Mouse (Mus musculus) NIH3T3 (cell line): ENCODE measurements around the gene Tsnaxip1.
A peak's percentile ranks its signal among the peaks of the same experiment; 100 is the strongest.
"Not testable (repeated sequence)": the region's sequence is repeated elsewhere in the genome, so short reads cannot be mapped to it uniquely, and the experiment has no call there.

Source experiments
- DNase-seq: peaks from one replicate; pipeline ENCODE4 v3.0.0-alpha.2; 2012; ENCODE audit warnings: low read depth

Tsnaxip1 gene

GRCm38 (mm10) chr8:105819659-105820058 lies 7.9 kb upstream of the Tsnaxip1 start:
- DNase-seq = no peak

DNA sequence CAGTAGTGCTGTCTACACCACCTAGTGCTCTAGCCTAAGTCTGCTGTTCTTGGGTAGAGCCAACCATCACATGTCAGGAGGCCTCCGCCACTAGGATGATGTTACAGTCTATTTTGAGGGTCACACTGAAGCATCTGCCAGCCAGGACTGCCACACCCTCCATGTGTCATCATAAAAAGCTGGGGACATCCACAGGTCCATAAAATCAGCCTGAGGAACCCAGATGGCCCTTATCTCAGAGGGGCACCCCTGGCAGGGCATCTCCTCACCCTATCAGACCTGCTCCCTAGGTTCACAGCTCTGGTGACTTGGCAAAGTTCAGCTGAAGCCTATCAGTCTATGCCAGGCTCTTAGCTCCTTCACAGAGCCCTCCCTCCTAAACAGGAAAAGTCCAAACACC lies 6.6 kb upstream of the Tsnaxip1 start:
- DNase-seq = no peak

DNA sequence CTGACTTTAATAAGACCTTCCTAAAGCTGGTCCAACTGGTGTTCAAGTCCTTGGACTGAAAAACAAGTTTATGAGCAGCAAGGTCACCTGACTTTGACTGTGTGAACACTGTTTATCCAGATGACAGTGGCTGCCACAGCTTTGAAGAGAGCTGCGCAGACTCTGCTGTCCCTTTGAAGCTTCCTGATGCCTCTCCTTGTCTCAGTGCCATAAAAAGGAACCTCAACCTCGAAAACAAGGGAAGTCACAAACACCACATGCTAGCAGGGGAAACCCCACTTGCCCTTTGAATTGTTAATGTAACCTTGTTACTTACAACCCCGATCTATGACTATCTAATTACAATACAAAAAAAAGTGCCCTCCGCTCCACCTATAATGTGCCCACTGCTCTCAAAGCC lies 2.0 kb upstream of the Tsnaxip1 start:
- DNase-seq = no peak

DNA sequence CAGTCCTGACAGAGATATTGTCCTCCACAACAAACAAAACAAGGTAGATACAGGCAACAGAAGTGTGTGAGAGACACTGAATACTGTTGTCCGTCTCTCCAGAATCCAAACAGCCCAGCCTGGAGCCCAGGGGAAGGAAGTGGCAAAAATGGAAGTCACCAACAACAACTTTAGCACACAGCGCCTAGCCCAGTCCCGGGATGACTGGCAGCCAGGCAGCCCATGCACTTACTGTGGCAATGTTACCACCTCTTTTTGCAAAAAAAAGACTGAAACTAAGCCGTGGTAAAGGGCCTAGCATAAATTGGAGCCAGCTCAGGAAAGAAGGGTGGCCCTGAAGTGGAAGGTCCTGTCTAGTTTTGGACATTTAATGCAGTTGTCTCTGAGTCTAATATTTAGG lies 1.2 kb upstream of the Tsnaxip1 start:
- peak; percentile 16 for DNase-seq

- DNase-seq = not testable (repeated sequence)
These were observed 6.2 kb downstream of the Tsnaxip1 start for GRCm38 (mm10) chr8:105833740-105834139.

- DNase-seq = peak; percentile 90
These were observed 7.8 kb downstream of the Tsnaxip1 start for GRCm38 (mm10) chr8:105835318-105835717.

DNA sequence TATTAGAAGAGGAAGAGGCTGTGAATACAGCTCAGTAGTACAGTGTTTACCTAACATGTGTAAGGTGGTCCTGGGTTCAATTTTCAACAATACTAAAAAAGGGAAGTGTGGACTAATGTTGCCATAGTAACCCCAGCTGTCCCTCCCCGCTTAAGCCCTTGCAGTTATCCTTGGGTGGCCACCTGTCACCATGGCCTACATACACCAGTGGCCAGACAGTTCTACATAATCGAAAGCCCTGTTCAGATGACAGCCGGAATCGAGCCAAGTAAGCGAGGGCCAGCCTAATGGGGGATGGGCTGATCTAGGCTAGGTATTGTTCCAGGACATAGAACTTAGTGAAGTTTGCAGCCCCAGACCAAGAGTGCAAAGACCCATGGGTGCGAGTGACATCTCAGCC lies 9.5 kb downstream of the Tsnaxip1 start:
- no peak for DNase-seq

DNA sequence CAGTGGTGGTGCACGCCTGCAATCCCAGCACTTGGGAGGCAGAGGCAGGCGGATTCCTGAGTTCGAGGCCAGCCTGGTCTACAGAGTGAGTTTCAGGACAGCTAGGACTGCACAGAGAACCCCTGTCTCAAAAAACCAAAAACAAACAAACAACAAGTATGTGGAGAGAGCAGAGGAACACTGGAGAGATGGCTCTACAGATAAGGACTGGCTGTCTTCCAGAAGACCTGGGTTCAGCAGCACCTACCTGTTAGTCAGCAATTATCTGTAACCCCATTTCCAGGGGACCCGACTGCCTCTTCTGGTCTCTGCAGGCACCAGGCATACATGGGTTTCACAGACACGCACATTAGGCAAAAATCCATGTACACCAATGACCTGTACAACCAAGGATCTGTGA lies 11.7 kb downstream of the Tsnaxip1 start:
- no peak for DNase-seq

GRCm38 (mm10) chr8:105846678-105847077 lies 19.1 kb downstream of the Tsnaxip1 start:
- no peak for DNase-seq

- DNase-seq = no peak
These were observed 22.5 kb downstream of the Tsnaxip1 start for GRCm38 (mm10) chr8:105850014-105850413.

DNA sequence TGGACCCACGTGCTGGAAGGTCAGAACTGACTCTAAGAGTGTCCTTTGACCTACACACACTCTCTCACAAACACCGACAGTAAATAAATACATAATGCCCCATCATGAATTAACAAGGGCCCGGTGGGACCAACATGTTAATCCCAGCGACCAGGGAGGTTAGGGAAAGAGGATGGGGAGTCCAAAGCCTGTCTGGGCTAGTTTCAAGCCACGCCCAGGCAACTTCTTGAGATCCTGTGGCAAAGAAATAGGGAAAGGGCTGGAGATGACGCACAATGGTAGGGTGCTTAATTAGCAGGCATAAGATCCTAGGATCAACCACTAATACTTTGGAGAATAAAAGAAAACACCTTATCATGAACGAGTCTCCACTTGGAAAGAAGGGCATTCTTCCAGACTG lies 23.1 kb downstream of the Tsnaxip1 start:
- DNase-seq = no peak

GRCm38 (mm10) chr8:105851651-105852143 lies 24.2 kb downstream of the Tsnaxip1 start:
- DNase-seq = peak; percentile 96

DNA sequence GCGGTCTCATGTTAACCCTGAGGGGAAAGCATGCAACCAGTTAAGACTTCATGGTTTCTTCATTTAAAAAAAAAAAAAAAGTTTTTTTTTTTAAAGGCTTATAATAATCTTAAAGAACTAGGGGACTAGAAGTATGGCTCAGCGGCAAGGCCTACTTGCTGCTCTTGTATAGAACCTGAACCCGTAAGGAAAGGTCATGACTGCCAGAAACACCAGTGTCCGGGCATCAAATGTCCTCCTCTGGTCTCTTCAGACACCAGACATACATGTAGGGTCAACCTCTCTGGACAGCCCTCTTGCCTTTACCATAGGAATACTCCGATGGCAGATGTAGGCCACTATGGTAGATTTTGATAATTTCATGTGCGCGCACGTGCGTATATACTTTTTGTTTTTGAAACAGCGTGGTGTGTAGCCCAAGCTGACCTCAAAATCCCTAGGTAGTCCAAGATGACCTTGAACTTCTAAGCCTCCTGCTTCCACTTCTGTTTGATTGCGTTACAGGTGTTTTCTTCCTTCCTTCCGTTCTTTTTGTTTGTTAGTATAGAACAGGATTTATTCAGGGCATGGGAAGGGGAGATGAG lies 24.7 kb downstream of the Tsnaxip1 start:
- no peak for DNase-seq

- DNase-seq = no peak
These were observed 25.6 kb downstream of the Tsnaxip1 start, which contains the start of gene Cenpt for GRCm38 (mm10) chr8:105853178-105853577. TSS of gene Cenpt (minus strand) at chr8:105853278.

DNA sequence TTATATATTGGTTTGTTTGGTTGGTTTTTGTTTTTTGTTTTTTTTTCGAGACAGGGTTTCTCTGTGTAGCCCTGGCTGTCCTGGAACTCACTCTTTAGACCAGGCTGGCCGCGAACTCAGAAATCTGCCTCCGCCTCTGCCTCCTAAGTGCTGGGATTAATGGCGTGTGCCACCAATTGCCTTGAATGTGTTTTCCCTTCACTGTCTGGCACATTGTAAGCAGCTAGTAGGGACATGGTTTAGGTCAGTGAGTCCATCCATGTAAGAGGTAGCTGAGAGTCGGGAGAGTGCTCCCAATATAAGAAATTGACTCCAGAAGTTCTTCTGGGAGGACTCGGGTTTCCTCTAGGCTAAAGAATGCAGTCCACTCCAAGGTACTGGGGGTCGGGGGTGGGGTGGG lies 26.8 kb downstream of the Tsnaxip1 start:
- no peak for DNase-seq

GRCm38 (mm10) chr8:105854715-105855216 lies 27.2 kb downstream of the Tsnaxip1 start, which contains the start of gene Thap11:
TSS of gene Thap11 (plus strand) at chr8:105855132.
- peak; percentile 95 for DNase-seq

DNA sequence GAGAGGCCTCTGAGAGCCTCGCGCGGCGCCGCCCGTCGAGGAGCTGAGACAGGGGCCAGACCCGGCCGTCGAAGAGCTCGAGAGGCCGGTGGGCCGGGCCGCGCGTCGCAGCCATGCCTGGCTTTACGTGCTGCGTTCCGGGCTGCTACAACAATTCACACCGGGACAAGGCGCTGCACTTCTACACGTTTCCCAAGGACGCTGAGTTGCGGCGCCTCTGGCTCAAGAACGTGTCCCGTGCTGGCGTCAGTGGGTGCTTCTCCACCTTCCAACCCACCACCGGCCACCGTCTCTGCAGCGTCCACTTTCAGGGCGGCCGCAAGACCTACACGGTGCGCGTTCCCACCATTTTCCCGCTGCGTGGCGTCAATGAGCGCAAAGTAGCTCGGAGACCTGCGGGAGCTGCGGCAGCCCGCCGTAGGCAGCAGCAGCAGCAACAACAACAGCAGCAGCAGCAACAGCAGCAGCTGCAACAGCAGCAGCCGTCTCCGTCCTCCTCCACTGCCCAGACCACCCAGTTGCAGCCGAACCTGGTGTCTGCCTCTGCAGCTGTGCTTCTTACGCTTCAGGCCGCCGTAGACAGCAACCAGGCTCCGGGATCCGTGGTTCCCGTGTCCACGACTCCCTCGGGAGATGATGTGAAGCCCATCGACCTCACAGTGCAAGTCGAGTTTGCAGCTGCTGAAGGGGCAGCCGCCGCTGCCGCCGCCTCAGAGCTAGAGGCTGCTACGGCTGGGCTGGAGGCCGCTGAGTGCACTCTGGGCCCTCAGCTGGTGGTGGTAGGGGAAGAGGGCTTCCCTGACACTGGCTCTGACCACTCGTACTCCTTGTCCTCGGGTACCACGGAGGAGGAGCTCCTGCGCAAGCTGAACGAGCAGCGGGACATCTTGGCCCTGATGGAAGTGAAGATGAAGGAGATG lies 28.0 kb downstream of the Tsnaxip1 start:
- DNase-seq = peak; percentile 71

DNA sequence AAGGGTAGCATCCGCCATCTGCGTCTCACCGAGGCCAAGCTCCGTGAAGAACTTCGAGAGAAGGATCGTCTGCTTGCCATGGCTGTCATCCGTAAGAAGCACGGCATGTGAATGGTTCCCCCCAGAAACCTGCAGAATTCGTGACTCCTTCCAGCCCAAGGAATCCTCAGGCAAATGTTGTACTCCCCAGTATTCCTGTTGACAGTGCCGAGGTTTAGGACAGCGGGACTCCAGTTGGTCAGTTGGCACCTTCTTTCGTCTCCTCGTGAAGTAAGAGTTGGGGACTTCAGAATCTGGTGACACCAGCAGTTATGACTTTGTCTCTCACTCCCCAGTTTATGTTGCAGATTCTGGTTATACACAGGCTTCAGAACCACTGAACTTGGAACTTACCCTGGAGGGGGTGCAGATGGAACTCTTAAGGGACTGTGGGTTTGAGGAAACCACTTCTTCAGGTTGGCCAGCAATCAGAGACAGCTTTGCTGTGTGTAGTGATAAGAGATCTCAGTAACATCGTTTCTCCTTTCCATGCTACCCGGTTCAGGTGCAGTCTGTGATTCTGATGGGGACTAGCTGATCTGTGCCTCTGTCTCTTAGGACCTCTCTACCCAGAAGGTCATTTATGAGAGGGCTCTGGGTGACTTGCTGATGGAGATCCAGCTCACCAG lies 28.8 kb downstream of the Tsnaxip1 start:
- no peak for DNase-seq

- DNase-seq = no peak
These were observed 31.0 kb downstream of the Tsnaxip1 start for GRCm38 (mm10) chr8:105858495-105858894.

GRCm38 (mm10) chr8:105859314-105859713 lies 31.8 kb downstream of the Tsnaxip1 start:
- no peak for DNase-seq

DNA sequence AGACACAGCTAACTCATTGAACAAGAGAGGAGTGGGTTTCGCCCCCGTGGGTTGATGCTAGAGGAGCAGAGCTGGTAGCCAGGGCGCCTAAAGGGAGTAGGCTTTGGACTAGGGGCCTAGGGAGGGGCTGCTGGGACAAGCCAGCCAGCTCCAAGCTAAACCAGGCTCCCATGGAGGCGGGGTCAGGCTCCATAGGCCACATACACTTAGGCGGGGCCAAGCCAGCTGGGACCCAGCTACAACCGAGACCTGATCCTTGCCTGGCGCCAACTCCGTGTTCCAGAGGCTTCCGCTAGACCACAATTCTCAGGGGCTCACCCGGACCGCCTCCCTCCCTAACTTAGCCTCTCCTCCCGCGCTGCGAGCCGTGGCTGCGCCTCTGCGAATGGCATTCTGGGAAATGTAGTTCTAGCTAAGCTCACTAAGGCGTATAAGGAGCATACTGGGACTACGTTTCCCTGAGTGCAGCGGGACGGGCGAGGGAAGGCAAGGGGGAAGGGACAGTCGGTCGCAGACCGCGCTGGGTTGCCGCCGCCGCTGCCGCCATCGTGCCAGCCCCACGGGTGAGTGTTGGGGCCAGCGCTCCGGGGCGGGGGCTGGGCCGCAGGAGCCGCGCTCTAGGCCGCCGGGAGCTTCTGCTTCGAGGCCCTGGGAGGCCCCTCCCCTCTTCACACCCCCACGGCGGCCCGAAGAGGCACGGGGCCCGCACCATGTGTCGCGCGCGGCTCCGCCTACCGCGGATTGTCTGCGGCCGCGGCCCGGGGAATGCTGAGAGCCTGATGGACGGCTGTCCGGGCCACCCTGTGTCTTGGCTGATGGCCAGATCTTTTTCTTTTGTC lies 32.8 kb downstream of the Tsnaxip1 start, which contains the start of gene Nutf2:
Nutf2 (plus strand) TSS at position 438 of the 839 bp plus-strand sequence.
- peak; percentile 98 for DNase-seq
